Mouse (Mus musculus): ENCODE results near the gene Tm7sf3.
"Not testable (repeated sequence)": the region's sequence is repeated elsewhere in the genome, so short reads cannot be mapped to it uniquely, and the experiment has no call there.

The Tm7sf3 gene

GRCm38 (mm10) chr6:146612736-146613135, 29.9 kb downstream of the Tm7sf3 start:
- DNase-seq: no peak

- DNase-seq: no peak
Measured at GRCm38 (mm10) chr6:146611897-146612296, 30.7 kb downstream of the Tm7sf3 start.

- no peak for DNase-seq
Measured at GRCm38 (mm10) chr6:146611385-146611784, 31.2 kb downstream of the Tm7sf3 start.

GRCm38 (mm10) chr6:146603651-146604050, 39.0 kb downstream of the Tm7sf3 start:
- peak in 1 of 2 experiments; percentile 5 for DNase-seq

- no peak for DNase-seq
Measured at GRCm38 (mm10) chr6:146602601-146603000, 40.0 kb downstream of the Tm7sf3 start.

GRCm38 (mm10) chr6:146585134-146585533, 57.5 kb downstream of the Tm7sf3 start:
- DNase-seq: no peak

GRCm38 (mm10) chr6:146583366-146584046, 59.1 kb downstream of the Tm7sf3 start:
- DNase-seq: no peak

GRCm38 (mm10) chr6:146580381-146580926, 62.2 kb downstream of the Tm7sf3 start:
- no peak for DNase-seq

- DNase-seq: peak; percentile 7 to 37
Measured at GRCm38 (mm10) chr6:146578586-146578985, 64.0 kb downstream of the Tm7sf3 start.

GRCm38 (mm10) chr6:146578111-146578531, 64.5 kb downstream of the Tm7sf3 start:
- peak; percentile 78 to 92 for DNase-seq

GRCm38 (mm10) chr6:146577310-146578109, 65.1 kb downstream of the Tm7sf3 start, which contains the start of gene Ints13:
Gene Ints13 (minus strand): TSS chr6:146577835.
- DNase-seq: peak; percentile 99

GRCm38 (mm10) chr6:146576903-146577302, 65.7 kb downstream of the Tm7sf3 start, which contains the start of gene Fgfr1op2:
Gene Fgfr1op2 (plus strand): TSS chr6:146577203.
- no peak for DNase-seq

GRCm38 (mm10) chr6:146572073-146572472, 70.6 kb downstream of the Tm7sf3 start:
- no peak for DNase-seq

- DNase-seq: not testable (repeated sequence)
Measured at GRCm38 (mm10) chr6:146562461-146562860, 80.2 kb downstream of the Tm7sf3 start.
